Mouse (Mus musculus): Measurements from ENCODE around the gene Gimap1. TPM values are rescaled to one million over a fixed set of nuclear protein-coding genes. Genes with fewer than 3 reads are reported as not detected.
A peak's percentile ranks its signal among the peaks of the same experiment; 100 is the strongest.

The Gimap1 gene
- polyA plus RNA-seq, 1 experiment from 2014 or later, result 4.5 TPM

- Histone ChIP-seq H3K4me3 (ENCODE audit: low read depth, low read length) (no peak overlapping the region), H3K4me1 (ENCODE audit: control insufficient read depth, insufficient read depth, low read length) (no peaks in the 10 kb centered on the region), H3K36me3 (ENCODE audit: control insufficient read depth, insufficient read depth, low read length) (no peaks in the 10 kb centered on the region), H3K9ac (ENCODE audit: low read length) (no peak overlapping the region), H3K27me3 (replicated peaks; ENCODE audit: control insufficient read depth, insufficient read depth, low read length) (no peaks in the 10 kb centered on the region), H3K27ac (ENCODE audit: low read depth, low read length) (no peak overlapping the region), H3K9me3 (replicated peaks; ENCODE audit: control insufficient read depth, low read length) (no peaks in the 10 kb centered on the region), H3K4me2 (ENCODE audit: low read length) (no peak overlapping the region)
- WGBS, result 63% methylated on average over 8 of the region's 8 CpGs
- ATAC-seq (no peak), DNase-seq (ENCODE audit: low spot score) (no peak)
Measured at GRCm38 (mm10) chr6:48732864-48733304, 6.0 kb upstream of the Gimap1 start.

GRCm38 (mm10) chr6:48733660-48734059, 5.2 kb upstream of the Gimap1 start:
- H3K27ac ChIP-seq (ENCODE audit: low read depth, low read length), result no peak overlapping the region
- H3K4me1 ChIP-seq (ENCODE audit: control insufficient read depth, insufficient read depth, low read length), result no peaks in the 10 kb centered on the region
- no peak overlapping the region for H3K9ac ChIP-seq (ENCODE audit: low read length)
- no peak overlapping the region for H3K4me3 ChIP-seq (ENCODE audit: low read depth, low read length)
- H3K27me3 ChIP-seq (replicated peaks; ENCODE audit: control insufficient read depth, insufficient read depth, low read length), result no peaks in the 10 kb centered on the region
- H3K36me3 ChIP-seq (ENCODE audit: control insufficient read depth, insufficient read depth, low read length), result no peaks in the 10 kb centered on the region
- H3K9me3 ChIP-seq (replicated peaks; ENCODE audit: control insufficient read depth, low read length), result no peaks in the 10 kb centered on the region
- DNase-seq (ENCODE audit: low spot score) (no peak), ATAC-seq (no peak)
- H3K4me2 ChIP-seq (ENCODE audit: low read length), result no peak overlapping the region
- WGBS, result 82% methylated on average over 1 of the region's 1 CpGs

- Histone ChIP-seq H3K9me3 (replicated peaks; ENCODE audit: control insufficient read depth, low read length) (no peaks in the 10 kb centered on the region), H3K36me3 (ENCODE audit: control insufficient read depth, insufficient read depth, low read length) (no peaks in the 10 kb centered on the region), H3K27me3 (replicated peaks; ENCODE audit: control insufficient read depth, insufficient read depth, low read length) (peaks cover 6% of the 10 kb centered on the region), H3K27ac (ENCODE audit: low read depth, low read length) (no peak overlapping the region), H3K9ac (ENCODE audit: low read length) (no peak overlapping the region), H3K4me2 (ENCODE audit: low read length) (no peak overlapping the region), H3K4me3 (ENCODE audit: low read depth, low read length) (no peak overlapping the region), H3K4me1 (ENCODE audit: control insufficient read depth, insufficient read depth, low read length) (no peaks in the 10 kb centered on the region)
- DNase-seq (ENCODE audit: low spot score) (no peak), ATAC-seq (no peak)
- WGBS, result 79% methylated on average over 2 of the region's 2 CpGs
Measured at GRCm38 (mm10) chr6:48737053-48737452, 1.8 kb upstream of the Gimap1 start.

GRCm38 (mm10) chr6:48737688-48738087, 1.2 kb upstream of the Gimap1 start:
- ATAC-seq (no peak), DNase-seq (ENCODE audit: low spot score) (no peak)
- H3K9me3 ChIP-seq (replicated peaks; ENCODE audit: control insufficient read depth, low read length), result no peaks in the 10 kb centered on the region
- H3K4me3 ChIP-seq (ENCODE audit: low read depth, low read length), result no peak overlapping the region
- H3K27me3 ChIP-seq (replicated peaks; ENCODE audit: control insufficient read depth, insufficient read depth, low read length), result peaks cover 13% of the 10 kb centered on the region
- WGBS, result 93% methylated on average over 5 of the region's 5 CpGs
- no peak overlapping the region for H3K27ac ChIP-seq (ENCODE audit: low read depth, low read length)
- H3K36me3 ChIP-seq (ENCODE audit: control insufficient read depth, insufficient read depth, low read length), result no peaks in the 10 kb centered on the region
- H3K4me1 ChIP-seq (ENCODE audit: control insufficient read depth, insufficient read depth, low read length), result no peaks in the 10 kb centered on the region
- H3K9ac ChIP-seq (ENCODE audit: low read length), result no peak overlapping the region
- no peak overlapping the region for H3K4me2 ChIP-seq (ENCODE audit: low read length)

GRCm38 (mm10) chr6:48739780-48740055, 864 bp downstream of the Gimap1 start:
- no peaks in the 10 kb centered on the region for H3K9me3 ChIP-seq (replicated peaks; ENCODE audit: control insufficient read depth, low read length)
- H3K36me3 ChIP-seq (ENCODE audit: control insufficient read depth, insufficient read depth, low read length), result no peaks in the 10 kb centered on the region
- no peak overlapping the region for H3K27ac ChIP-seq (ENCODE audit: low read depth, low read length)
- no peak overlapping the region for H3K4me2 ChIP-seq (ENCODE audit: low read length)
- peaks cover 22% of the 10 kb centered on the region for H3K27me3 ChIP-seq (replicated peaks; ENCODE audit: control insufficient read depth, insufficient read depth, low read length)
- no peaks in the 10 kb centered on the region for H3K4me1 ChIP-seq (ENCODE audit: control insufficient read depth, insufficient read depth, low read length)
- no peak for ATAC-seq
- WGBS, result 91% methylated on average over 3 of the region's 3 CpGs
- no peak for DNase-seq (ENCODE audit: low spot score)
- H3K9ac ChIP-seq (ENCODE audit: low read length), result no peak overlapping the region
- H3K4me3 ChIP-seq (ENCODE audit: low read depth, low read length), result no peak overlapping the region

- no peaks in the 10 kb centered on the region for H3K9me3 ChIP-seq (replicated peaks; ENCODE audit: control insufficient read depth, low read length)
- H3K27ac ChIP-seq (ENCODE audit: low read depth, low read length), result no peak overlapping the region
- H3K4me3 ChIP-seq (ENCODE audit: low read depth, low read length), result no peak overlapping the region
- ATAC-seq, result no peak
- 82% methylated on average over 3 of the region's 3 CpGs for WGBS
- H3K4me1 ChIP-seq (ENCODE audit: control insufficient read depth, insufficient read depth, low read length), result no peaks in the 10 kb centered on the region
- no peak overlapping the region for H3K9ac ChIP-seq (ENCODE audit: low read length)
- no peak overlapping the region for H3K4me2 ChIP-seq (ENCODE audit: low read length)
- no peak for DNase-seq (ENCODE audit: low spot score)
- H3K27me3 ChIP-seq (replicated peaks; ENCODE audit: control insufficient read depth, insufficient read depth, low read length), result peaks cover 22% of the 10 kb centered on the region
- no peaks in the 10 kb centered on the region for H3K36me3 ChIP-seq (ENCODE audit: control insufficient read depth, insufficient read depth, low read length)
Measured at GRCm38 (mm10) chr6:48740501-48741169, 1.8 kb downstream of the Gimap1 start.

GRCm38 (mm10) chr6:48741273-48741672, 2.4 kb downstream of the Gimap1 start:
- H3K4me3 ChIP-seq (ENCODE audit: low read depth, low read length), result no peak overlapping the region
- 27% methylated on average over 3 of the region's 3 CpGs for WGBS
- DNase-seq (ENCODE audit: low spot score) (no peak), ATAC-seq (no peak)
- H3K9me3 ChIP-seq (replicated peaks; ENCODE audit: control insufficient read depth, low read length), result no peaks in the 10 kb centered on the region
- no peak overlapping the region for H3K27ac ChIP-seq (ENCODE audit: low read depth, low read length)
- H3K4me1 ChIP-seq (ENCODE audit: control insufficient read depth, insufficient read depth, low read length), result no peaks in the 10 kb centered on the region
- peaks cover 22% of the 10 kb centered on the region for H3K27me3 ChIP-seq (replicated peaks; ENCODE audit: control insufficient read depth, insufficient read depth, low read length)
- H3K36me3 ChIP-seq (ENCODE audit: control insufficient read depth, insufficient read depth, low read length), result no peaks in the 10 kb centered on the region
- H3K4me2 ChIP-seq (ENCODE audit: low read length), result no peak overlapping the region
- H3K9ac ChIP-seq (ENCODE audit: low read length), result no peak overlapping the region

GRCm38 (mm10) chr6:48741711-48742206, 2.9 kb downstream of the Gimap1 start:
- H3K4me1 ChIP-seq (ENCODE audit: control insufficient read depth, insufficient read depth, low read length), result no peaks in the 10 kb centered on the region
- ATAC-seq, result no peak
- H3K27me3 ChIP-seq (replicated peaks; ENCODE audit: control insufficient read depth, insufficient read depth, low read length), result peaks cover 22% of the 10 kb centered on the region
- no peak overlapping the region for H3K27ac ChIP-seq (ENCODE audit: low read depth, low read length)
- H3K9me3 ChIP-seq (replicated peaks; ENCODE audit: control insufficient read depth, low read length), result no peaks in the 10 kb centered on the region
- H3K4me3 ChIP-seq (ENCODE audit: low read depth, low read length), result no peak overlapping the region
- WGBS, result 40% methylated on average over 9 of the region's 9 CpGs
- no peak for DNase-seq (ENCODE audit: low spot score)
- H3K4me2 ChIP-seq (ENCODE audit: low read length), result peak overlapping the region; percentile 64; the same call in 1 of the 2 replicates
- H3K9ac ChIP-seq (ENCODE audit: low read length), result no peak overlapping the region
- no peaks in the 10 kb centered on the region for H3K36me3 ChIP-seq (ENCODE audit: control insufficient read depth, insufficient read depth, low read length)

GRCm38 (mm10) chr6:48742422-48743351, 3.8 kb downstream of the Gimap1 start:
- Histone ChIP-seq H3K4me2 (ENCODE audit: low read length) (peak overlapping the region; percentile 64), H3K4me1 (ENCODE audit: control insufficient read depth, insufficient read depth, low read length) (no peaks in the 10 kb centered on the region), H3K9me3 (replicated peaks; ENCODE audit: control insufficient read depth, low read length) (no peaks in the 10 kb centered on the region), H3K9ac (ENCODE audit: low read length) (peak overlapping the region; percentile 54), H3K4me3 (ENCODE audit: low read depth, low read length) (peak overlapping the region; percentile 41), H3K27ac (ENCODE audit: low read depth, low read length) (no peak overlapping the region), H3K27me3 (replicated peaks; ENCODE audit: control insufficient read depth, insufficient read depth, low read length) (peaks cover 22% of the 10 kb centered on the region), H3K36me3 (ENCODE audit: control insufficient read depth, insufficient read depth, low read length) (no peaks in the 10 kb centered on the region)
- under 1% methylated on average over 52 of the region's 52 CpGs for WGBS
- DNase-seq (ENCODE audit: low spot score) (no peak), ATAC-seq (peak; percentile 60; the same call in 1 of the 2 replicates)
